Mouse (Mus musculus): ENCODE results near the gene Gm8906. TPM values are rescaled to one million over a fixed set of nuclear protein-coding genes. Genes with fewer than 3 reads are reported as not detected.
"Not testable (repeated sequence)": the region's sequence is repeated elsewhere in the genome, so short reads cannot be mapped to it uniquely, and the experiment has no call there.

Gene Gm8906
- 1.7 TPM in 1 of 2 replicates, not detected in the other for total RNA-seq (2017)

DNA sequence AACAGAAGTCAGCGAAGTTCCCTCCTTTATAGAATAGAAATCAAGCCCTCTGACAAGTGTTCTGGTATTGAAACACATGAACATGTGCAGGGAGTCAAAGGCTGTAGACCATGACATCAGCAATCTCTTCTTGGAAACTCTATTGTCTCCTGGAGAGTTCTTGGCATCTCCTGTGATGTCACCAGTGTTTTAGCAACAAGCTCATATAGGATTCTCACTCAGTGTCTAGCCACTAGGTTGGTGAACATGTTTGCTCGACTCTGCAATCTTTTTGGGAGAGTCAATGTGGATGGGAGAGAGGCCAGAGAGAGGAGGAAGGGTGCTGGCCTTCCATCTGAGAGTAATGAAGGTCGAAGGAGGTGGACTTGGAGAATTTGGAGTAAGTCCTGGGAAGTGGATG lies at the start of gene Gm8906:
Gene Gm8906 (plus strand): TSS at position 301 of the 400 bp plus-strand sequence.
- not testable (repeated sequence) for ATAC-seq (replicated peaks in 1 of 2; ENCODE audit: insufficient read depth in 1 of 2, low FRiP score in 2 of 2, low TSS enrichment in 1 of 2, low read depth in 1 of 2, poor library complexity in 2 of 2, severe bottlenecking in 2 of 2)

Other genes starting within 250 kb of the Gm8906 start
- not detected in 2 replicates for gene Gm8890, start 246.7 kb upstream of the Gm8906 start, total RNA-seq (2017)
- gene Speer1, start 161.2 kb upstream of the Gm8906 start, total RNA-seq (2017) = not detected in 2 replicates
- gene Gm8897, start 86.3 kb upstream of the Gm8906 start, total RNA-seq (2017) = 0.94 TPM in 1 of 2 replicates, not detected in the other
- not detected in 2 replicates for gene Gm6460, start 92.2 kb downstream of the Gm8906 start, total RNA-seq (2017)
- not detected in 2 replicates for gene Gm8922, start 179.3 kb downstream of the Gm8906 start, total RNA-seq (2017)

Measured in hematopoietic stem cell, adult 5-6 weeks (primary cell).